Mouse (Mus musculus): ENCODE measurements around the gene Tiparp. TPM values are rescaled to one million over a fixed set of nuclear protein-coding genes. Genes with fewer than 3 reads are reported as not detected.

The Tiparp gene
- polyA plus RNA-seq, 1 experiment: 1.8 TPM

DNA sequence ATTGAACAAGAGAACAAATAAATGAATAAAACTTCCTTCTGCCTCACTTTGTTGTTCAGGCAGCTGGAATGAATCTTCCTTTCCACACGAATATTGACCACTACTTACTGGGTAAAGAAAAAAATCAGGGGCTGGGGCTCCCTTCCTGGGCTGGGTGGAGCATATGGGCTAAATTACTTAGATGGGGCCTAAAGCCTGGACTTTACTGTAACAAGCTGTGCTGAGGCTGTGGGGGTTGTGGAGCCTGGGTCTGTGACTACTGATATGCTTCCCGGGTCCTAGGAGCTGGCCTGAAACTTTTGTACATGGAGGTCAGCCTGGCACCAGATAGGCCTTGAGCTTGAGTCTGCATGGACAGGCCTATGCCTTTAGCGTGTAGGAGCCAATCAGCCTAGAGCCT lies 60.2 kb downstream of the Tiparp start:
- TF ChIP-seq POLR2A (IDR thresholded peaks at IDR 0.05; ENCODE audit: low read depth, low read length) (no peak), CTCF (IDR thresholded peaks at IDR 0.05; ENCODE audit: extremely low read depth, insufficient read depth, insufficient read length, insufficient replicate concordance) (no peak)
- no peaks in the 10 kb centered on the region for H3K36me3 ChIP-seq (ENCODE audit: control insufficient read depth, insufficient read depth, low read length)
- DNase-seq (ENCODE audit: low read depth in 1 of 2, low spot score in 2 of 2): no peak
- peaks cover 11% of the 10 kb centered on the region for H3K4me1 ChIP-seq (ENCODE audit: control insufficient read depth, insufficient read depth, insufficient read length)
- WGBS: 89% methylated on average over 3 of the region's 3 CpGs
- H3K4me3 ChIP-seq (ENCODE audit: extremely low read depth, insufficient read depth, insufficient read length): no peak overlapping the region
- no peak overlapping the region for H3K27ac ChIP-seq (ENCODE audit: insufficient read depth, low read length)
- H3K27me3 ChIP-seq (ENCODE audit: control insufficient read depth, insufficient read depth, low read length): no peaks in the 10 kb centered on the region

DNA sequence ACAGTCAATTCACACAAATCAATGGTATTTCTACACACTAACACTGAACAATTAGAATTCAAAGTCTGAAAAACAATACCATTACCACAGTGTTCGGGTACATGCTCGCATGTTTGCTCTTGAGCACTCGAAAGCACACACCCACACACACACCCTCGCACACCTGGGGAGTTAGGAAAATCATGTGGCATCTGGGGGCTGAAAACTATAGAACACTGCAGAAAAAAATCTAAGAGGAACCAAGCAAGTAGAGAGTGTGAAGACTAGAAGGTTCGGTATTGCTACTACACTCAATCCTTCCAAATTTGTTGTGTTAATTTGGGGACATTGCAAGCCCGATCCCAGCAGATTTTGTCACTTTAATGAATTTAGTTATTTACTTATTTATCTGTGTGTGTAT lies 64.6 kb downstream of the Tiparp start:
- no peak overlapping the region for H3K27ac ChIP-seq (ENCODE audit: insufficient read depth, low read length)
- WGBS: 67% methylated on average over 6 of the region's 6 CpGs

GRCm38 (mm10) chr3:65594493-65594892 lies 66.3 kb downstream of the Tiparp start:
- Histone ChIP-seq H3K27ac (ENCODE audit: insufficient read depth, low read length) (no peak overlapping the region), H3K36me3 (ENCODE audit: control insufficient read depth, insufficient read depth, low read length) (no peaks in the 10 kb centered on the region), H3K4me1 (ENCODE audit: control insufficient read depth, insufficient read depth, insufficient read length) (no peaks in the 10 kb centered on the region), H3K27me3 (ENCODE audit: control insufficient read depth, insufficient read depth, low read length) (no peaks in the 10 kb centered on the region), H3K4me3 (ENCODE audit: extremely low read depth, insufficient read depth, insufficient read length) (no peak overlapping the region)
- TF ChIP-seq POLR2A (IDR thresholded peaks at IDR 0.05; ENCODE audit: low read depth, low read length) (no peak), CTCF (IDR thresholded peaks at IDR 0.05; ENCODE audit: extremely low read depth, insufficient read depth, insufficient read length, insufficient replicate concordance) (no peak)
- DNase-seq (ENCODE audit: low read depth in 1 of 2, low spot score in 2 of 2): no peak

More for the DNA sequence above, 64.6 kb downstream of the Tiparp start:
- Histone ChIP-seq H3K27me3 (ENCODE audit: control insufficient read depth, insufficient read depth, low read length) (no peaks in the 10 kb centered on the region), H3K4me1 (ENCODE audit: control insufficient read depth, insufficient read depth, insufficient read length) (no peaks in the 10 kb centered on the region), H3K4me3 (ENCODE audit: extremely low read depth, insufficient read depth, insufficient read length) (no peak overlapping the region), H3K36me3 (ENCODE audit: control insufficient read depth, insufficient read depth, low read length) (no peaks in the 10 kb centered on the region)
- DNase-seq (ENCODE audit: low read depth in 1 of 2, low spot score in 2 of 2): no peak
- TF ChIP-seq POLR2A (IDR thresholded peaks at IDR 0.05; ENCODE audit: low read depth, low read length): no peak
- no peak for TF ChIP-seq CTCF (IDR thresholded peaks at IDR 0.05; ENCODE audit: extremely low read depth, insufficient read depth, insufficient read length, insufficient replicate concordance)

GRCm38 (mm10) chr3:65595196-65595595 lies 67.0 kb downstream of the Tiparp start:
- no peak for TF ChIP-seq CTCF (IDR thresholded peaks at IDR 0.05; ENCODE audit: extremely low read depth, insufficient read depth, insufficient read length, insufficient replicate concordance)
- no peak for TF ChIP-seq POLR2A (IDR thresholded peaks at IDR 0.05; ENCODE audit: low read depth, low read length)
- Histone ChIP-seq H3K36me3 (ENCODE audit: control insufficient read depth, insufficient read depth, low read length) (no peaks in the 10 kb centered on the region), H3K27me3 (ENCODE audit: control insufficient read depth, insufficient read depth, low read length) (no peaks in the 10 kb centered on the region), H3K27ac (ENCODE audit: insufficient read depth, low read length) (no peak overlapping the region), H3K4me3 (ENCODE audit: extremely low read depth, insufficient read depth, insufficient read length) (no peak overlapping the region), H3K4me1 (ENCODE audit: control insufficient read depth, insufficient read depth, insufficient read length) (no peaks in the 10 kb centered on the region)
- 88% methylated on average over 3 of the region's 3 CpGs for WGBS
- DNase-seq (ENCODE audit: low read depth in 1 of 2, low spot score in 2 of 2): no peak

- H3K4me3 ChIP-seq (ENCODE audit: extremely low read depth, insufficient read depth, insufficient read length): no peak overlapping the region
- H3K36me3 ChIP-seq (ENCODE audit: control insufficient read depth, insufficient read depth, low read length): no peaks in the 10 kb centered on the region
- H3K4me1 ChIP-seq (ENCODE audit: control insufficient read depth, insufficient read depth, insufficient read length): no peaks in the 10 kb centered on the region
- H3K27me3 ChIP-seq (ENCODE audit: control insufficient read depth, insufficient read depth, low read length): no peaks in the 10 kb centered on the region
- WGBS: 74% methylated on average over 7 of the region's 7 CpGs
- no peak for DNase-seq (ENCODE audit: low read depth in 1 of 2, low spot score in 2 of 2)
- H3K27ac ChIP-seq (ENCODE audit: insufficient read depth, low read length): no peak overlapping the region
- TF ChIP-seq CTCF (IDR thresholded peaks at IDR 0.05; ENCODE audit: extremely low read depth, insufficient read depth, insufficient read length, insufficient replicate concordance) (no peak), POLR2A (IDR thresholded peaks at IDR 0.05; ENCODE audit: low read depth, low read length) (no peak)
Observed at GRCm38 (mm10) chr3:65598071-65598830, 70.0 kb downstream of the Tiparp start.

DNA sequence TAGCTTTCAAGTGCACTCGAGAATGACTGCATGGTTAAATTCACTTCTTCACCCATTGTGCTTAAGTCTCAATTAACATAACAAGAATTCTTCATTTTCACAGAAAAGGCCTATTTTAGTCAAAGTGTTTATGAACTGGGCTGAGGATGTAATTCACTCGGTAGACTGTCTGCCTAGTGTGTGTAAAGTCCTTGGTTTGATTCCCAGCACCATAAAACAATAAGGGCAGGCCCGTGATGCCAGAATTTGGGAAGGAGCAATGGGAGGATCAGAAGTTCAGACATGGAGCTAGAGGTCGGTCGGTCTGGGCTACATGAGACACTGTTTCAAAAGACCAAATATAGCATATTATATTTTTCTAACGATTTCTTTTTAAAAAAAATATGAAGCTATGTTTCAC lies 70.9 kb downstream of the Tiparp start:
- no peaks in the 10 kb centered on the region for H3K4me1 ChIP-seq (ENCODE audit: control insufficient read depth, insufficient read depth, insufficient read length)
- TF ChIP-seq POLR2A (IDR thresholded peaks at IDR 0.05; ENCODE audit: low read depth, low read length) (no peak), CTCF (IDR thresholded peaks at IDR 0.05; ENCODE audit: extremely low read depth, insufficient read depth, insufficient read length, insufficient replicate concordance) (no peak)
- no peaks in the 10 kb centered on the region for H3K27me3 ChIP-seq (ENCODE audit: control insufficient read depth, insufficient read depth, low read length)
- no peak overlapping the region for H3K27ac ChIP-seq (ENCODE audit: insufficient read depth, low read length)
- 89% methylated on average over 6 of the region's 6 CpGs for WGBS
- no peak overlapping the region for H3K4me3 ChIP-seq (ENCODE audit: extremely low read depth, insufficient read depth, insufficient read length)
- no peaks in the 10 kb centered on the region for H3K36me3 ChIP-seq (ENCODE audit: control insufficient read depth, insufficient read depth, low read length)
- DNase-seq (ENCODE audit: low read depth in 1 of 2, low spot score in 2 of 2): no peak

GRCm38 (mm10) chr3:65601291-65602050 lies 73.3 kb downstream of the Tiparp start:
- H3K27ac ChIP-seq (ENCODE audit: insufficient read depth, low read length): no peak overlapping the region
- no peak for TF ChIP-seq CTCF (IDR thresholded peaks at IDR 0.05; ENCODE audit: extremely low read depth, insufficient read depth, insufficient read length, insufficient replicate concordance)
- DNase-seq (ENCODE audit: low read depth in 1 of 2, low spot score in 2 of 2): no peak
- no peaks in the 10 kb centered on the region for H3K27me3 ChIP-seq (ENCODE audit: control insufficient read depth, insufficient read depth, low read length)
- 90% methylated on average over 8 of the region's 8 CpGs for WGBS
- no peaks in the 10 kb centered on the region for H3K4me1 ChIP-seq (ENCODE audit: control insufficient read depth, insufficient read depth, insufficient read length)
- H3K4me3 ChIP-seq (ENCODE audit: extremely low read depth, insufficient read depth, insufficient read length): no peak overlapping the region
- H3K36me3 ChIP-seq (ENCODE audit: control insufficient read depth, insufficient read depth, low read length): no peaks in the 10 kb centered on the region

Data from spleen, adult 2 months (tissue).